Mouse (Mus musculus): ENCODE data around the gene Asic2.

GRCm38 (mm10) chr11:81014776-81015175 is 953.5 kb downstream of the Asic2 start:
- TF ChIP-seq CHD2 (IDR thresholded peaks at IDR 0.05; ENCODE audit: low read length): no peak
- no peak for TF ChIP-seq CHD1 (IDR thresholded peaks at IDR 0.05; ENCODE audit: low read depth, low read length)
- TF ChIP-seq POLR2A (IDR thresholded peaks at IDR 0.05; ENCODE audit: control insufficient read depth in 1 of 2, insufficient read depth in 1 of 2, low read depth in 1 of 2, low read length in 2 of 2, poor library complexity in 1 of 2): no peak
- no peak for TF ChIP-seq CTCF (IDR thresholded peaks at IDR 0.05 in 2 of 3, conservative IDR thresholded peaks at IDR 0.05 in 1 of 3; ENCODE audit: control insufficient read depth in 1 of 3, insufficient read depth in 1 of 3, low read depth in 2 of 3, low read length in 3 of 3, poor library complexity in 1 of 3, severe bottlenecking in 1 of 3)
- no peak for TF ChIP-seq TAL1 (IDR thresholded peaks at IDR 0.05; ENCODE audit: low read length)
- TF ChIP-seq USF1 (IDR thresholded peaks at IDR 0.05; ENCODE audit: low read depth, low read length): no peak
- TF ChIP-seq MAX (IDR thresholded peaks at IDR 0.05; ENCODE audit: low read length): no peak
- TF ChIP-seq ZNF384 (IDR thresholded peaks at IDR 0.05; ENCODE audit: low read depth, low read length): no peak
